8 mouse cellular contexts compared by ENCODE assay signal in the genomic region with DNA sequence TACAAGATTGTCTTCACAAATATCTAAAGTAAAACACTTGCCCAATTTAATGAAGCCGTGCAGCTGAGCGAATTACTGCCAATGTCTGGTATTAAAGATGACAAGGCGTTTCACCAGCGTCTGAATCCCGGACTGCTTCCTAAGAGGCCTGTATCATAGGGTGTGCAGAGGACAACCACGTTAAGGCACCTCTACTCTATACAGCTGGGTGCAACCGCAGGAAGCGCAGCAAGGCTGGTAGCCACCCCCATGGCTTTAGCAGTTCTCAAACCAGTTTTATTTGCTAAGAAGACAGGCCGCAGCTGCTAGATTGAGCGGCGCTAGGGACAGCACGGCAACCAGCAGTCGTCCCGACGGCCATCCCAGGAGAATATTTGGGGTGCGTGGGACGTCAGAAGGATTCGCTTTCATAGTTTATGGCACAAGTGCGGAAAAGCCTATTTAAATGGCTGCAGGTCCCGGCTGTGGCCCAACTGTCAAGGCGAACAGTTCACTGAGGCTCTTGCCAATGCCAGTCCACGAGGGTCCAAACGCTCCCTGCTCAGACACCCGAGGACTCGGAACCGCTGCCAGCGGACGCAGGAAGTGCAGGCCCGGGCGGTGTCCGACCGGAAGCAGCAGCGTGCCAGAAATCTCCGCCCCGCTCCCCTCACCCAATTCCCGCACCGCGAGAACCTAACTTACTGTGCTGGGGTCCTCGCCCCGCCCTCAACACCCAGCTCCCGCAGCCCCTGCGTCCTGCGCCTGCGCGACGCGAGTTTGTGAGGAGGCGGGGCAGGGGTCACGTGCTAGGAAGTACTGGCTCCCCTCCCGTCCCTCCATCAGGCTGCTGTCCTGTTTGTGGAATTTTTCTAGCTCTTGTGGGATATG. TPM values are rescaled to one million over a fixed set of nuclear protein-coding genes. Genes with fewer than 3 reads are reported as not detected.
DNase-seq lines count a peak whose midpoint lies in the region; ATAC-seq lines count a peak whose summit lies in the region.

TSS of gene Rfesd (minus strand) at position 746 of the 870 bp plus-strand sequence.

- H3K9me3 ChIP-seq in hindbrain, embryonic 16.5 days (ENCODE audit: control insufficient read depth, low read length) = no peaks in the 10 kb centered on the region

- peak within 1 kb of the TSS; percentile 89 for H3K27ac ChIP-seq in hindbrain, embryonic 16.5 days (ENCODE audit: low read depth, low read length)
- H3K27ac ChIP-seq in macrophage = peak within 1 kb of the TSS; percentile 92

- H3K4me3 ChIP-seq in hindbrain, embryonic 16.5 days (ENCODE audit: low read length) = peak within 1 kb of the TSS; percentile 49
- peak within 1 kb of the TSS; percentile 87 for H3K4me3 ChIP-seq in macrophage (ENCODE audit: inconsistent target)

- H3K4me1 ChIP-seq in hindbrain, embryonic 16.5 days (ENCODE audit: control insufficient read depth, insufficient read depth, low read depth, low read length) = peaks cover 6% of the 10 kb centered on the region

- no peaks in the 10 kb centered on the region for H3K36me3 ChIP-seq in hindbrain, embryonic 16.5 days (ENCODE audit: control insufficient read depth, insufficient read depth, low read length)
- no peaks in the 10 kb centered on the region for H3K36me3 ChIP-seq in macrophage (ENCODE audit: inconsistent target)

- peak within 1 kb of the TSS; percentile 76 for H3K4me2 ChIP-seq in hindbrain, embryonic 16.5 days (ENCODE audit: low read length)

- peaks cover 11% of the 10 kb centered on the region; the same call in 1 of the 2 replicates for H3K79me2 ChIP-seq in macrophage (ENCODE audit: inconsistent target)

- ATAC-seq in hindbrain, embryonic 16.5 days = peak; percentile 100

- DNase-seq in T-cell, adult 2 months (ENCODE audit: low spot score) = peak; percentile 98
- DNase-seq in cerebellum, postnatal 36 days = peak; percentile 91 to 95
- DNase-seq in gastrocnemius, adult 18-20 months (ENCODE audit: low spot score) = peak; percentile 97
- DNase-seq in left cerebral cortex, adult 18-20 months (ENCODE audit: low spot score in 2 of 2) = peak; percentile 94 to 96
- DNase-seq in right cerebral cortex, adult 18-20 months = peak; percentile 96
- DNase-seq in urinary bladder, postnatal 10 days (ENCODE audit: low spot score) = peak; percentile 93

- WGBS in hindbrain, embryonic 16.5 days = under 1% methylated on average over 50 of the region's 50 CpGs
- 1% methylated on average over 50 of the region's 50 CpGs for WGBS in macrophage (ENCODE audit: missing documents)

- peak within 1 kb of the TSS; percentile 77 for H3K9ac ChIP-seq in hindbrain, embryonic 16.5 days (ENCODE audit: low read depth, low read length)

- H3K27me3 ChIP-seq in hindbrain, embryonic 16.5 days (replicated peaks; ENCODE audit: control insufficient read depth, insufficient read depth, low read length) = no peaks in the 10 kb centered on the region

RNA-seq across cellular contexts. Expression of gene Rfesd, which starts in this region (rescaled TPM):
- 10 to 100 TPM; 22.3 to 22.7 TPM for total RNA-seq in gastrocnemius, adult 18-20 months (2021)
- polyA plus RNA-seq in hindbrain, embryonic 16.5 days (2015; fragmentation: Nextera tagmentation; extraction: Ambion mirVana) = 16.1 and 19.9 TPM in 2 replicates
- 10 to 100 TPM; 18.5 to 19.0 TPM for total RNA-seq in left cerebral cortex, adult 18-20 months (2021)
- 10 to 100 TPM in 10 of 26 experiments, 1 to 10 TPM in 16; 2.3 to 24.2 (median 8.1) TPM for total RNA-seq in macrophage (2018; cell fraction: chromatin; rRNA removed)
- 10 to 100 TPM in 23 of 26 experiments, 1 to 10 TPM in 3; 7.3 to 21.4 (median 15.4) TPM for total RNA-seq in macrophage (2018; cell fraction: cytosol; rRNA removed)
- total RNA-seq in macrophage (2018; cell fraction: nucleus; rRNA removed) = 10 to 100 TPM in 12 of 26 experiments, 1 to 10 TPM in 14; 4.6 to 23.0 (median 8.7) TPM
- 13.1 to 15.2 TPM (median 13.5 TPM) in 3 replicates for polyA plus RNA-seq in macrophage (2018)

Comparison
In these comparisons a context has a peak if more than half of its experiments do, and no peak if none do; other contexts are left out.
1. Peak in every context shown above with its lines: DNase-seq, ATAC-seq, H3K4me3 ChIP-seq and H3K27ac ChIP-seq.